Comparison of ENCODE assay signal across 24 mouse cellular contexts in the genomic region with DNA sequence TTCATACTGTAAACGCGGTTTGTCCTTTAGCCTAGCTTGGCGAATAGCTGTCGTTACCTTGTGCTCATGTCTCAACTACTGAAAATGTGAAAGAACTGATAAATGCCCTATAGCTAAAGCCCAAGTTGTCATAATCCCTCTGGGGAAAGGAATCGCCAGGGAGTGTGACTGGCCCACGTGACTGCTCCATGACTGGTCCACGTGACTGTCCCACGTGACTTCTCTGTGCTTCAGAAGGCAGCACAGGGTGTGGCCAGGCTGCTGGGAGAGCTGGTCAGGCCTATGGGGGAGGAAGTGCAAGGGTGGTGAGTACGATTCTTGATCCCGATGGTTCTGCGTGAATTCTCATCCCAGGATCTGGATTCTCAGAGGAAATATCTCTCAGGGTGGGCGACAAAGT.
"Had no signal": no experiment of that assay in that cellular context is flagged by ENCODE, and none has a peak within 500 bp of the region (broad histone marks: within the 10 kb centered on the region; RNA-seq: fewer than 3 reads in every experiment).

No protein-coding gene starts in this region.

- H3K27me3 ChIP-seq: limb, embryonic 13.5 days; liver, embryonic 12.5 days; liver, embryonic 15.5 days; neural tube, embryonic 12.5 days; stomach, embryonic 15.5 days had no signal

- H3K36me3 ChIP-seq: limb, embryonic 10.5 days; limb, embryonic 13.5 days; liver, embryonic 12.5 days; liver, embryonic 15.5 days; neural tube, embryonic 12.5 days; neural tube, embryonic 15.5 days; stomach, embryonic 15.5 days had no signal

- H3K4me1 ChIP-seq: limb, embryonic 10.5 days; limb, embryonic 13.5 days; liver, embryonic 12.5 days; liver, embryonic 15.5 days; neural tube, embryonic 12.5 days; neural tube, embryonic 15.5 days; stomach, embryonic 15.5 days had no signal

- H3K4me2 ChIP-seq: limb, embryonic 13.5 days; liver, embryonic 12.5 days; liver, embryonic 15.5 days; midbrain, embryonic 11.5 days; neural tube, embryonic 12.5 days; neural tube, embryonic 15.5 days; stomach, embryonic 15.5 days had no signal

- DNase-seq: kidney, adult 18-20 months; kidney, adult 9 months; kidney, postnatal 14 days; kidney, postnatal 4 days; liver; lung, adult 18-20 months; lung, postnatal 14 days; lung, postnatal 4 days; midbrain, embryonic 14.5 days; right cerebral cortex, adult 18-20 months; right cerebral cortex, postnatal 14 days; right cerebral cortex, postnatal 4 days; spleen, adult 18-20 months; thymus, adult 2 months; thymus, postnatal 14 days; thymus, postnatal 4 days had no signal

- H3K4me3 ChIP-seq: limb, embryonic 10.5 days; limb, embryonic 13.5 days; liver, embryonic 12.5 days; liver, embryonic 15.5 days; neural tube, embryonic 12.5 days; neural tube, embryonic 15.5 days; stomach, embryonic 15.5 days had no signal
